Mouse (Mus musculus) left cerebral cortex, postnatal 14 days (tissue): ENCODE results near the gene Vmn2r6. TPM values are rescaled to one million over a fixed set of nuclear protein-coding genes. Genes with fewer than 3 reads are reported as not detected.
"Not testable (repeated sequence)": the region's sequence is repeated elsewhere in the genome, so short reads cannot be mapped to it uniquely, and the experiment has no call there.

Experiments used
- DNase-seq, 2 experiments: peaks; one replicate each; pipeline ENCODE4 v3.0.0; 2021 to 2022; ENCODE audit warnings: low spot score in 2 of 2, mixed read lengths in 1 of 2
- intact Hi-C: fragments of 180-260 bp; cut with DNase I; formaldehyde crosslinking; loops from one replicate; pipeline ENCODE4 v1.15.1; 2025
- long read RNA-seq, 2 experiments: library from polyadenylated mRNA; stranded (forward); transcript quantifications; one replicate each; pipeline ENCODE4 v2.0.0; 2021
- total RNA-seq, 2 experiments: library from RNA; stranded (reverse); gene quantifications; 2 replicates each; pipeline ENCODE4 v1.2.3; 2021

The Vmn2r6 gene
- total RNA-seq: under 1 TPM; 0.06 to 0.07 TPM
- long read RNA-seq, experiment 1: 0 reads
- long read RNA-seq, experiment 2: 0 reads

- not testable (repeated sequence) for DNase-seq
- intact Hi-C loops: loop anchor here (10.0 kb wide), 1 partner anchor 141 kb away; no protein-coding TSS in a partner anchor
Measured at GRCm38 (mm10) chr3:64565730-64566129, at the start of gene Vmn2r6. Gene Vmn2r6, minus strand, starts transcription at chr3:64565830.

GRCm38 (mm10) chr3:64587618-64588017 is 22.0 kb upstream of the Vmn2r6 start:
- intact Hi-C loops: no loop called here
- no peak for DNase-seq

- intact Hi-C loops: loop anchor here (10.0 kb wide), 1 partner anchor 144 kb away; no protein-coding TSS in a partner anchor
- DNase-seq: not testable (repeated sequence)
Measured at GRCm38 (mm10) chr3:64568793-64569192, 3.2 kb upstream of the Vmn2r6 start.

GRCm38 (mm10) chr3:64523585-64523984 is 42.0 kb downstream of the Vmn2r6 start:
- not testable (repeated sequence) for DNase-seq

GRCm38 (mm10) chr3:64509742-64510141 is 55.9 kb downstream of the Vmn2r6 start, which contains the start of gene Vmn2r5:
Gene Vmn2r5, minus strand, starts transcription at chr3:64509842.
- intact Hi-C loops, DNase-seq: not testable (repeated sequence)

More at GRCm38 (mm10) chr3:64523585-64523984, 42.0 kb downstream of the Vmn2r6 start:
- intact Hi-C loops: not testable (repeated sequence)

Other genes with a start within 250 kb of the Vmn2r6 start
- gene Vmn2r4, start 150.5 kb downstream of the Vmn2r6 start, total RNA-seq: not detected
- not detected for gene Vmn2r5, start 56.0 kb downstream of the Vmn2r6 start, total RNA-seq